In the genomic region with DNA sequence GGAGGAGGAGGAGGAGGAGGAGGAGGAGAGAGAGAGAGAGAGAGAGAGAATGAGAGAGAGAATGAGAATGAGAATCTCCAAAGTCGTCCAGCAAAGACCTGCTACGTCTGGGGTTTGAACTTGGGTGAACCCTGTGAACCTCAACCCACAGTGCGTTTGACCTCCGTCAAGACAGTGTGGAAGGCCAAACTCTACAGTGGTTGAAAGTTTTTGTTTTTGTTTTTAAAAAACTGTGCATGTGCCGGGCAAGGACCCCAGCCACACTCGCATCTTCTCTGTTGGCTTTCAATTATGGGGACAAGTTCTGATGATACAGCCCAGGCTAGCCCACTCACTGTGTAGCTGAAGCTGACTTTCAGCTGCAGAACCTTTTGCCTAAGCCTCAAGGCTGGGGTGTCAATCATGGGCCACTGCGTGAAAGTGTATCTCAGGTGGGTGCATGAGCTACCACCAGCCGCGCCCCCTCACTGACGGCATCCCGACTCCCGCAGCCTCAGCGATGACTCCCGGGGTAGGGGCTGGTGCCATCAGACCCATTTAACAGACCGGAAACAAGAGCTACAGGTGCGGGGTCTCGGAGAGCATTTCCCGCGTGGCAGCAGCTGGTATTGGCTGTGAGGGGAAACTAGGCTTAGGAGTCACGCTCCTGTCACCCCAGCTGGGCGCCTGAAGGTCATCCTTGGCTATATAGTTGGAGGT, we compare ENCODE assay signal across 1 mouse cellular context.
TF ChIP-seq lines count a peak whose summit lies in the region.

No protein-coding gene starts in this region.

TF ChIP-seq in CH12.LX, 34 proteins besides CTCF, POLR2A, EP300 and RAD21:
- TF ChIP-seq TCF12 (IDR thresholded peaks at IDR 0.05; ENCODE audit: low read depth, low read length): 0 out of 2 replicates have a peak, but pooled peaks have one; percentile 12
- no peak for TF ChIP-seq SIN3A (IDR thresholded peaks at IDR 0.05; ENCODE audit: low read length)
TF ChIP-seq in CH12.LX: peak in this region for 1.
